ENCODE assay signal across 41 mouse cellular contexts in genomic region chr4:134840231-134840630, GRCm38 (mm10). TPM values are rescaled to one million over a fixed set of nuclear protein-coding genes. Genes with fewer than 3 reads are reported as not detected.
"Had no signal": no experiment of that assay in that cellular context is flagged by ENCODE, and none has a peak within 500 bp of the region (broad histone marks: within the 10 kb centered on the region; RNA-seq: fewer than 3 reads in every experiment).

No protein-coding gene starts in this region.

- H3K9ac ChIP-seq: heart, embryonic 12.5 days; heart, embryonic 13.5 days; heart, embryonic 15.5 days; hindbrain, embryonic 12.5 days; hindbrain, embryonic 13.5 days; hindbrain, embryonic 14.5 days; hindbrain, embryonic 15.5 days; intestine, embryonic 15.5 days; kidney, embryonic 15.5 days had no signal

- H3K27me3 ChIP-seq: heart, embryonic 12.5 days; heart, embryonic 13.5 days; heart, embryonic 15.5 days; hindbrain, embryonic 12.5 days; hindbrain, embryonic 13.5 days; hindbrain, embryonic 15.5 days; intestine, embryonic 15.5 days; kidney, embryonic 15.5 days had no signal

- H3K27ac ChIP-seq: heart, embryonic 13.5 days; heart, embryonic 15.5 days; hindbrain, embryonic 10.5 days; hindbrain, embryonic 12.5 days; hindbrain, embryonic 13.5 days; hindbrain, embryonic 14.5 days; hindbrain, embryonic 15.5 days; hindbrain, postnatal 0 days; intestine, embryonic 15.5 days; kidney, embryonic 15.5 days; kidney, postnatal 0 days; layer of hippocampus, adult 2 months; left cerebral cortex, adult 2 months had no signal

- H3K9me3 ChIP-seq: heart, embryonic 12.5 days; heart, embryonic 13.5 days; heart, embryonic 15.5 days; hindbrain, embryonic 10.5 days; hindbrain, embryonic 12.5 days; hindbrain, embryonic 13.5 days; hindbrain, embryonic 15.5 days; intestine, embryonic 15.5 days; kidney, embryonic 15.5 days had no signal

- H3K4me3 ChIP-seq: heart, embryonic 12.5 days; heart, embryonic 13.5 days; heart, embryonic 15.5 days; hindbrain, embryonic 10.5 days; hindbrain, embryonic 12.5 days; hindbrain, embryonic 13.5 days; hindbrain, embryonic 15.5 days; intestine, embryonic 15.5 days; kidney, embryonic 15.5 days; layer of hippocampus, adult 2 months; left cerebral cortex, adult 2 months had no signal

- ATAC-seq: hindbrain, embryonic 16.5 days; hindbrain, postnatal 0 days; inflammation-experienced regulatory T-cells, adult 6 months; intestine, embryonic 15.5 days; intestine, embryonic 16.5 days; intestine, postnatal 0 days had no signal

- DNase-seq: heart, postnatal 14 days; heart, postnatal 36 days; heart, postnatal 4 days; kidney, adult 11 months; kidney, adult 18-20 months; kidney, adult 2 months; kidney, adult 8-10 months; kidney, adult 9 months; kidney, postnatal 10 days; kidney, postnatal 14 days; kidney, postnatal 25 days; kidney, postnatal 36 days; kidney, postnatal 4 days; layer of hippocampus, adult 9-11 months; layer of hippocampus, postnatal 36 days had no signal

- H3K36me3 ChIP-seq: intestine, embryonic 15.5 days had no signal

- H3K4me2 ChIP-seq: heart, embryonic 11.5 days; heart, embryonic 12.5 days; heart, embryonic 13.5 days; heart, embryonic 15.5 days; hindbrain, embryonic 12.5 days; hindbrain, embryonic 13.5 days; hindbrain, embryonic 14.5 days; hindbrain, embryonic 15.5 days; intestine, embryonic 15.5 days; kidney, embryonic 15.5 days had no signal

- H3K4me1 ChIP-seq: hindbrain, embryonic 10.5 days; hindbrain, embryonic 12.5 days; intestine, embryonic 15.5 days; kidney, embryonic 15.5 days had no signal

RNA-seq across cellular contexts. Expression of gene Rhd, which starts 24.1 kb away (rescaled TPM):
- total RNA-seq: layer of hippocampus, adult 18-20 months; layer of hippocampus, adult 2 months; layer of hippocampus, adult 8-10 months; layer of hippocampus, postnatal 10 days; layer of hippocampus, postnatal 14 days; layer of hippocampus, postnatal 25 days; layer of hippocampus, postnatal 36 days; left cerebral cortex, adult 18-20 months; left cerebral cortex, adult 2 months had no signal
- polyA plus RNA-seq: large intestine, adult 2 months had no signal
